Mouse (Mus musculus) testis, postnatal 10 days (tissue): Measurements from ENCODE around the gene Olfr944.

Experiments
- DNase-seq: peaks from one replicate; pipeline ENCODE4 v3.0.0; 2021; ENCODE audit warnings: low spot score

Gene Olfr944

DNA sequence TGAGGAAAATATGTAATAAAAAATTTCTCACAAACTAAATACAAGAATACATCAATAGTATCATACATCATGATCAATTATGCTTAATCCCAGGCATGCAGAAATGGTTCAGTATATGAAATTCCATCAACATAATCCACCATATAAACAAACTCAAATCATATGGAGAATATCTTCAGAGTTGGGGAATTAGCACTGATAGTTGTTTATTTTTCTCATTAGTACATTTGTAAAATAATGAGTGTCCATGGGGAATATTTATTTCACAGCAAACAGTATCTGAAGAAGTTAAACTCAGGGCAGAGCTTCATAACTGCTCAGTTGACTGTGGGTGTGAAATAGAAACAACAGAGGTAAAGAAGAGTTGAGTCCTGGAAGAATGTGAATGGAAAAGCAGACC lies at the start of gene Olfr944:
Gene Olfr944 (plus strand): TSS at position 301 of the 400 bp plus-strand sequence.
- DNase-seq = no peak

DNA sequence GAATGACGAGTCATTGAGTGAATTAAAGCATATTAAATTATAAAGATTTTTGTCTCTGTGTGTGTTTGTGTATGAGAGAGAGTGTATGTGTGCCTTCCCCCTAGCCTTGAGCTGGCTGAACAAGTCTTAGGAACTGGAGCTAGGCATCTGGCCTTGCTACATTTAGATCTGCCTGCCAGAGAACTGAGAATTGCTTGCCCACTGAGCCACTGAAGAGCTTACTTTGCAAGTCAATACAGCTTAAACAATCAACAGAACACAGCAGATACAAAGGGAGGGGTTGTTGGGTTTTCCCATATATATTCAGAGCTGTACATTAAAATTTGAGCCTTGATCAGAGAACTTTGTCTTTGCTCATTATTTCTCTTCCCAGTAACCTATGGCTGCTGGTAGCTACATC lies 49.3 kb upstream of the Olfr944 start:
- DNase-seq = no peak

DNA sequence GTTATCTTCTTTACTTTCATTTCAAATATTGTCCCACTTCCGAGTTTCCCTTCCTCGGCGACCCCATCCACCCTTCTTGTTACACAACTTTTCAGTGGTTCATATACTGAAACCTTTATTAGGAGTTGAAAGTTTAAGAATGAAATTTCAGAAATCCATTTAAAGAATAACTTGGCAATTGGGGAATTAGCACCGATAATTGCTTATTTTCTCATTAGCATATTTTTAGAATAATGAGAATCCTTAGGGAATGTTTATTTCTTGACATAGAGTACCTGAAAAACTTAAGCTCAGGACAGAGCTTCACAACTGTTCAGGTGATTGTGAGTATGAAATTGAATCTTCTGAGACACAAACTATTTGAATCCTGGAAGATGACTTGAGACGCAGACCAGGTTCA lies 35.7 kb upstream of the Olfr944 start, which contains the start of gene Olfr943:
Gene Olfr943 (plus strand): TSS at position 301 of the 400 bp plus-strand sequence.
- DNase-seq = no peak

DNA sequence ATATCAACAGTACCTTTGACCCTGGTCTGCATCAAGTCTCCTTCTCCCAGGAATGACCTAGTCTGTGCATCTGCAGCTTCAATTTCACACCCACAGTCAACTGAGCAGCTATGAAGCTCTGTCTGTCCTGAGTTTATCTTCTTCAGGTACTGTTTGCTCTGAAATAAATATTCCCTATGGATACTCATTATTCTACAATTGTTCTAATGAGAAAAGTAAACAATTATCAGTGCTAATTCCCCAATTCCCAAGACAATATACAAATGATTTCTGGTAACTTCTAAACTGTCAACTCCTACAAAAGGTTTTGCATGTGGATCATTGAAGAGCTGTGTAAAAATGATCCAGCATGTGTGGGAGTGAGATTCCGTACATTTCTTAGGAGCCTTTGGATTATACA lies 48.2 kb downstream of the Olfr944 start, which contains the start of gene Olfr1537:
Gene Olfr1537 (minus strand): TSS at position 101 of the 400 bp plus-strand sequence.
- DNase-seq = no peak
